Mouse (Mus musculus) hindbrain, embryonic 14.5 days (tissue): Measurements from ENCODE around the gene Sptan1. TPM values are rescaled to one million over a fixed set of nuclear protein-coding genes. Genes with fewer than 3 reads are reported as not detected.

Experiments used
- microRNA-seq: library from miRNA; unstranded; fragments of <30 nt; microRNA quantifications from one replicate; pipeline ENCODE4, GENCODE M21; 2016
- polyA plus RNA-seq: library from polyadenylated mRNA; unstranded; fragments of >200 nt; fragmentation: Nextera tagmentation; extraction: Ambion mirVana; gene quantifications from 2 replicates; pipeline ENCODE4 v1.2.1, GENCODE M21; 2014

The Sptan1 gene
- polyA plus RNA-seq, 1 experiment from 2014 or later = 344 TPM

Small RNA genes within 50 kb of the gene (microRNA-seq; reads per million reads assigned to microRNA genes)
- 0.65 reads per million for gene Mir6997

Other genes starting within 250 kb of the Sptan1 start
- gene Gm13420, start 213.9 kb upstream of the Sptan1 start, polyA plus RNA-seq = 0.20 and 0.36 TPM in 2 replicates
- not detected in 2 replicates for gene Gm13547, start 206.2 kb upstream of the Sptan1 start, polyA plus RNA-seq
- 35.1 and 35.3 TPM in 2 replicates for gene Coq4, start 178.1 kb upstream of the Sptan1 start, polyA plus RNA-seq
- 23.9 and 26.3 TPM in 2 replicates for gene Trub2, start 177.1 kb upstream of the Sptan1 start, polyA plus RNA-seq
- gene Slc27a4, start 162.9 kb upstream of the Sptan1 start, polyA plus RNA-seq = 40.1 and 43.7 TPM in 2 replicates
- gene Urm1, start 145.5 kb upstream of the Sptan1 start, polyA plus RNA-seq = 24.6 and 24.9 TPM in 2 replicates
- 15.9 and 19.1 TPM in 2 replicates for gene Cercam, start 96.4 kb upstream of the Sptan1 start, polyA plus RNA-seq
- gene Odf2, start 76.3 kb upstream of the Sptan1 start, polyA plus RNA-seq = 49.0 and 63.5 TPM in 2 replicates
- gene Gle1, start 30.1 kb upstream of the Sptan1 start, polyA plus RNA-seq = 53.5 and 53.7 TPM in 2 replicates
- 66.6 and 67.2 TPM in 2 replicates for gene Wdr34, start 83.3 kb downstream of the Sptan1 start, polyA plus RNA-seq
- 339 and 347 TPM in 2 replicates for gene Set, start 91.8 kb downstream of the Sptan1 start, polyA plus RNA-seq
- gene Pkn3, start 112.1 kb downstream of the Sptan1 start, polyA plus RNA-seq = 1.6 and 1.9 TPM in 2 replicates
- 27.2 TPM in 2 replicates for gene Zdhhc12, start 128.1 kb downstream of the Sptan1 start, polyA plus RNA-seq
- 13.2 and 16.0 TPM in 2 replicates for gene Zer1, start 159.0 kb downstream of the Sptan1 start, polyA plus RNA-seq
- gene Tbc1d13, start 168.2 kb downstream of the Sptan1 start, polyA plus RNA-seq = 18.7 and 18.8 TPM in 2 replicates
- 29.8 and 31.0 TPM in 2 replicates for gene Endog, start 205.9 kb downstream of the Sptan1 start, polyA plus RNA-seq
- 55.4 and 58.8 TPM in 2 replicates for gene Spout1, start 212.9 kb downstream of the Sptan1 start, polyA plus RNA-seq
- 13.9 and 16.0 TPM in 2 replicates for gene Kyat1, start 240.3 kb downstream of the Sptan1 start, polyA plus RNA-seq